Mouse (Mus musculus): ENCODE results near the gene Tcp10b. TPM values are rescaled to one million over a fixed set of nuclear protein-coding genes. Genes with fewer than 3 reads are reported as not detected.

Gene Tcp10b
- under 1 TPM in 1 of 2 experiments, not detected in 1; 0.53 TPM for polyA plus RNA-seq (2017; shearing (Covaris generic))

DNA sequence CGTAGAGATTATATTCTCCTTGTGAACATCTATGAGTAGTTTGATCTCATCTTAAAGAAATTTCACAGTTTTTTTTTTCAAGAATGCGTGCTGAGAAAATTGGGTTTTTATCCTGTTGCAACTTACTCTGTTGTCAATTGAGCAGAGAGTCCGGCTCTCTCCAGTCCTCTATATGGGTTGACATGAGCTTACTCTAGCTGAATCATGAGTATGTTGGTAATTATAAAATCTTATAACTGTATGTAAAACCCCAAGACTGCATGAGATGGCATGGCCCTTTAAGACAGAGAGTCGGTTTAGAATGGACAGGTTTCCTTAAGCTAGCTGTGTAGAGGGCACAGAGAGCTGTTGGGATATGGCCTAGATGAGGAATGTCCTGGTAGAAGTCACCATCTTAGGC, at the start of gene Tcp10b:
Gene Tcp10b (plus strand): TSS at position 301 of the 400 bp plus-strand sequence.

GRCm38 (mm10) chr17:13052124-13052813, 8.6 kb upstream of the Tcp10b start, which contains the start of gene Gpr31b:
Gene Gpr31b (minus strand): TSS chr17:13052296.

DNA sequence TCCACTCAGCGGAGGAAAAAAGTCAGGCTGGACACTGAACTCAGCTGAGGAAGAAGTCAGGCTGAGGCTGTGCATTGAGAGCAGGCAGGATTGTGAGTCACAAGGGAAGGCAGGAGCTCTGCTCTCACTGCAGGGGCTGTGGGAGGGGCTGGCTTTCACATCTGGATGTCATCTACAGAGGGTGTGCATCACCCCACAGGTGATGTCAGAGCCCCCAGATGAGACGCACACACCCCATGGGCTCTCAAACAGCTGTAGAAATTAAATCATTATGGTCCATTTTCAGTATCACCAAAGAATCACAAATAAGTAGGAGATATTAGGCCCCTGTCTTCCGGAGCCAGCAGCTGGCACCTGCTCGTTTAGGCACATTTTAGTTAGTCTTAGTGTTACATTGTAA, 70.8 kb downstream of the Tcp10b start, which contains the start of gene Unc93a:
Gene Unc93a (minus strand): TSS at position 101 of the 400 bp plus-strand sequence.

Other genes starting within 250 kb of the Tcp10b start
- under 1 TPM; 0.16 to 0.17 TPM for gene Mas1, start 193.0 kb upstream of the Tcp10b start, polyA plus RNA-seq (2017; shearing (Covaris generic))
- gene Mrgprh, start 185.1 kb upstream of the Tcp10b start, polyA plus RNA-seq (2017; shearing (Covaris generic)): under 1 TPM in 1 of 2 experiments, not detected in 1; 0.66 TPM
- 1 to 10 TPM in 1 of 2 experiments, under 1 TPM in 1; 0.98 to 2.4 TPM for gene Pnldc1, start 150.9 kb upstream of the Tcp10b start, polyA plus RNA-seq (2017; shearing (Covaris generic))
- gene Tcp1, start 145.4 kb upstream of the Tcp10b start, polyA plus RNA-seq (2017; shearing (Covaris generic)): 100 to 1,000 TPM; 172 to 203 TPM
- gene Mrpl18, start 144.8 kb upstream of the Tcp10b start, polyA plus RNA-seq (2017; shearing (Covaris generic)): 100 to 1,000 TPM; 108 to 134 TPM
- 1 to 10 TPM in 1 of 2 experiments, under 1 TPM in 1; 0.47 to 1.3 TPM for gene Acat3, start 120.5 kb upstream of the Tcp10b start, polyA plus RNA-seq (2017; shearing (Covaris generic))
- 10 to 100 TPM; 27.6 to 54.4 TPM for gene Acat2, start 100.4 kb upstream of the Tcp10b start, polyA plus RNA-seq (2017; shearing (Covaris generic))
- gene Wtap, start 66.9 kb upstream of the Tcp10b start, polyA plus RNA-seq (2017; shearing (Covaris generic)): 10 to 100 TPM; 70.8 to 89.0 TPM
- 100 to 1,000 TPM in 1 of 2 experiments, 10 to 100 TPM in 1; 99.0 to 110 TPM for gene Sod2, start 54.3 kb upstream of the Tcp10b start, polyA plus RNA-seq (2017; shearing (Covaris generic))
- not detected for gene Gpr31b, start 8.8 kb upstream of the Tcp10b start, polyA plus RNA-seq (2017; shearing (Covaris generic))
- under 1 TPM in 1 of 2 experiments, not detected in 1; 0.73 TPM for gene Unc93a, start 70.7 kb downstream of the Tcp10b start, polyA plus RNA-seq (2017; shearing (Covaris generic))
- 1 to 10 TPM in 1 of 2 experiments, under 1 TPM in 1; 0.64 to 2.5 TPM for gene Smok2a, start 160.1 kb downstream of the Tcp10b start, polyA plus RNA-seq (2017; shearing (Covaris generic))
- gene Smok2b, start 169.2 kb downstream of the Tcp10b start, polyA plus RNA-seq (2017; shearing (Covaris generic)): 10 to 100 TPM in 1 of 2 experiments, under 1 TPM in 1; 0.92 to 10.6 TPM

Data from inflammation-experienced regulatory T-cells (primary cell).